Mouse (Mus musculus) E14TG2a.4 (cell line): ENCODE data around the gene Enpp1.

Source experiments
- CTCF ChIP-seq: conservative IDR thresholded peaks from 2 replicates; pipeline ENCODE4 v1.5.1; 2014; ENCODE audit warnings: low read length
- NANOG ChIP-seq: IDR thresholded peaks from 2 replicates; pipeline ENCODE4 v1.6.1; 2014; ENCODE audit warnings: borderline replicate concordance, low read length, mixed read lengths

- TF ChIP-seq CTCF, result no peak
- no peak for TF ChIP-seq NANOG
Observed at GRCm38 (mm10) chr10:24596003-24596868, 115.7 kb downstream of the Enpp1 start.
